Mouse (Mus musculus) ES-E14 (cell line): ENCODE data around the gene Cd33. TPM values are rescaled to one million over a fixed set of nuclear protein-coding genes. Genes with fewer than 3 reads are reported as not detected.

Experiments used
- DNase-seq: peaks from one replicate; pipeline ENCODE4 v3.0.0-alpha.2; 2013; ENCODE audit warnings: low read depth, low spot score
- H3K27ac ChIP-seq: 2 replicates; pipeline ENCODE4 v1.5.1; 2012; ENCODE audit warnings: low read depth, mild to moderate bottlenecking, low read length, moderate library complexity, mixed read lengths; ENCODE audit not compliant: poor library complexity, insufficient read depth, severe bottlenecking
- H3K36me3 ChIP-seq: 2 replicates; pipeline ENCODE4 v1.6.1; 2012; ENCODE audit warnings: mild to moderate bottlenecking, low read length, moderate library complexity, mixed read lengths; ENCODE audit not compliant: control insufficient read depth, poor library complexity, insufficient read depth, severe bottlenecking
- H3K4me1 ChIP-seq, 2 experiments: fragments of 150-350 bp in 1 of 2; sonication (generic) in 1 of 2; 2 replicates each; pipeline ENCODE4 v1.6.1; 2012; ENCODE audit warnings: low read length in 2 of 2, mild to moderate bottlenecking in 1 of 2, mixed read lengths in 1 of 2; ENCODE audit not compliant: control insufficient read depth in 2 of 2, insufficient read depth in 2 of 2, poor library complexity in 1 of 2
- H3K4me3 ChIP-seq, 2 experiments: fragments of 150-350 bp in 1 of 2; sonication (generic) in 1 of 2; 2 replicates each; pipeline ENCODE4 v1.5.1; 2012; ENCODE audit warnings: low read length in 2 of 2, low read depth in 1 of 2, mild to moderate bottlenecking in 1 of 2, mixed read lengths in 1 of 2; ENCODE audit not compliant: insufficient read depth in 1 of 2, poor library complexity in 1 of 2, severe bottlenecking in 1 of 2
- H3K9ac ChIP-seq: 2 replicates; pipeline ENCODE4 v1.6.1; 2012; ENCODE audit warnings: low read depth, mild to moderate bottlenecking, low read length, mixed read lengths; ENCODE audit not compliant: poor library complexity, insufficient read depth, severe bottlenecking
- H3K9me3 ChIP-seq: fragments of 150-350 bp; sonication (generic); 2 replicates; pipeline ENCODE4 v1.6.1; 2012; ENCODE audit warnings: low read depth, mild to moderate bottlenecking, low read length; ENCODE audit not compliant: control insufficient read depth, insufficient read depth
- CHD2 ChIP-seq: IDR thresholded peaks from 2 replicates; pipeline ENCODE4 v1.6.1; 2014; ENCODE audit warnings: mild to moderate bottlenecking, low read depth, low read length, inconsistent platforms
- HCFC1 ChIP-seq: IDR thresholded peaks from 2 replicates; pipeline ENCODE4 v1.6.1; 2012; ENCODE audit warnings: low read length, inconsistent platforms, borderline replicate concordance; ENCODE audit not compliant: insufficient read depth
- MAFK ChIP-seq: IDR thresholded peaks from 2 replicates; pipeline ENCODE4 v1.6.1; 2014; ENCODE audit warnings: mild to moderate bottlenecking, low read depth, low read length, inconsistent platforms; ENCODE audit not compliant: insufficient read depth
- ZC3H11A ChIP-seq: IDR thresholded peaks from 2 replicates; pipeline ENCODE4 v1.6.1; 2012; ENCODE audit warnings: low read depth, mild to moderate bottlenecking, inconsistent platforms, low read length, borderline replicate concordance
- ZNF384 ChIP-seq: IDR thresholded peaks from 2 replicates; pipeline ENCODE4 v1.6.1; 2012; ENCODE audit warnings: low read depth, low read length, inconsistent platforms
- in situ Hi-C, 2 experiments: fragments of 600-800 bp; cut with MboI; formaldehyde crosslinking; loops; one replicate each; pipeline ENCODE4 v1.15.1; 2025; ENCODE audit warnings: low sequenced_read_pairs in 2 of 2, inconsistent platforms in 1 of 2; ENCODE audit not compliant: unreplicated experiment in 2 of 2
- total RNA-seq: library from RNA; depleted of rRNA; stranded (reverse); fragments of 300-350 nt; gene quantifications from 2 replicates; pipeline ENCODE4 v1.2.3, GENCODE M21; 2012

Gene Cd33
- total RNA-seq, 1 experiment, result 0.04 TPM

DNA sequence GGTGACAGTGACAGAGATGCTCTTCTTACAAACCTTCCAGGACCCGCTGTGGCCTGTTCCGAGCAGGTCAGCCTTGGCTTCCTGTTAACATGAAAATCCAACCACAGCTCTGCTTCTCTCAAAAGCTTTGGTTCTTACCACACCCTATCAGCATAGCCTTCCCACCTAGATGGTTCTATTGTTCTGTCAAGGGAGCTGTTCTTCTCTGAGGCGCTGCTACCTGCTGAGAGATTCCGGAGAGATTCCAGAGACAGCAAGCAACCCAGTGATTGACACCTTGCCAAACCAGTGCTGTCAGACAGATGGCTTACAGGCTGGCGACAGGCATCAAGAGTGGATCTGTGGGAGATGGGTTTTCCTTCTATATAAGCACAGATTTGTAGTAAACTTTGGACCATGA is 3.4 kb upstream of the Cd33 start:
- H3K27ac ChIP-seq, result no peak overlapping the region
- H3K36me3 ChIP-seq, result no peaks in the 10 kb centered on the region
- in situ Hi-C loops, result no loop called here
- peak; percentile 59 for DNase-seq
- H3K9me3 ChIP-seq, result no peaks in the 10 kb centered on the region
- H3K4me3 ChIP-seq, result no peak overlapping the region
- no peak overlapping the region for H3K9ac ChIP-seq
- H3K4me1 ChIP-seq, result peaks cover 0 to 11% of the 10 kb centered on the region in 2 experiments; a peak in 2 of 4 replicates
- no peak for TF ChIP-seq HCFC1
- TF ChIP-seq MAFK, result no peak
- no peak for TF ChIP-seq ZNF384
- no peak for TF ChIP-seq ZC3H11A

DNA sequence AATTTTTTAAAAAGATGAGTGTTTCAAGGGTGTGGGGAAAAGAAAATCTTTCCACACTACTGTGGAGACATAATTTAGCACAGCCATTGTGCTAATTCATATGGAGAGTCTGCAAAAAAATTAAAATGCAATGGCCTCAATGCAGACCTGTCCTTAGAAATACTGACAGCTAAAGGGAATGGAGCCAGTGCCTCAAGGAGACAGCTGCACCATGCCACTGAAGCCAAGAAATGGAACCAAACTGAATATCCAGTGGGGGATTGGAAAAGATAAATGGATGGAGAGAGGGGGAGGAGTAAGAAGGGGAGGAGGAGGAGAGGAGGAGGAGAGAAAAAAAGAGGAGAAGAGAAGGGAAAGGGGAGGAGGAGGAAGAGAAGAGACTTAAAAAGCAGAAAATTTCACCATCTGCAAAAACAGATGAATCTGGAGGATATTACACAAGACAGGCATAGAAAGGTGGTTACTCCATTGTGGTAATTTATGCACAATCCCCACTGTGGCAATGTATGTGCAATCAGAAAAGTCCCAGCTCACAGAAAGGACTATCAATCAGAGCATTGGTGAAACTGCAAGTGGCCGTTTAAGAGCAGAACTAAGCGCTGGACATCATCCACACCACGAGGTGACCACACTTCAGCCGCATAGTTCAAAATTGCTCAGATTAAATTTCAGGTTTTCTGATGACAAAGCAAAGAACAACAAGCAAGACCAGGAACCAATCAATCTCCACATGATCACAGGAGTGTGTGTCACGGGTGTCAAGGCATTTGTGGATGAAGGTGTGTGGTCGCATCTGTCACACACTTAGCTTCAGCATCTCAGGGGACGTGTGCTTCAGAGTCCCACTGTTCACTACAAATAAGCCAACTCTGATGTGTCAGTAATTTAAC is 1.7 kb upstream of the Cd33 start:
- no peak for DNase-seq
- in situ Hi-C loops, result no loop called here
- Histone ChIP-seq H3K9me3 (no peaks in the 10 kb centered on the region), H3K27ac (no peak overlapping the region), H3K9ac (no peak overlapping the region), H3K36me3 (no peaks in the 10 kb centered on the region), H3K4me1 (peaks cover 0 to 11% of the 10 kb centered on the region in 2 experiments; a peak in 2 of 4 replicates), H3K4me3 (no peak overlapping the region)
- TF ChIP-seq ZNF384 (no peak), ZC3H11A (no peak), HCFC1 (no peak), MAFK (no peak), CHD2 (no peak)

DNA sequence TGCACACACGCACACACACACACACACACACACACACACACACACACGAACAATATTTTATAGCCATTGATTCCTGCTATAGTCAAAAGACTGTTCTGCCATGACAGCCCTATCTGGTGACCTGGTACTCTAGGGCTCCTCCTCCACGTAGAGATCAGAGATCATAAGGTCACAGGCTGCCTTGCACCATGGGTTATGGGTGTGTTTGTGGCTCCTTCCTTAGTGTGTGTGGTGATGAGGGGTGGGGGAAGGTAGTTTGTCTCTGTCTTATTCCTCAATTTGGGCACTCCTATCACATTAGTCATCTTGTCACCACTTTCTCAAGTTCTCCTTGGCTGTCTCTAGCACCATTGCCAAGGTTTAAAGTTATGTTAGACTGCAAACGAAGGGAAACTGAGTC is 5.7 kb downstream of the Cd33 start:
- no peak overlapping the region for H3K4me3 ChIP-seq
- in situ Hi-C loops, result no loop called here
- no peak overlapping the region for H3K9ac ChIP-seq
- no peak overlapping the region for H3K27ac ChIP-seq
- no peaks in the 10 kb centered on the region for H3K36me3 ChIP-seq
- DNase-seq, result no peak
- no peaks in the 10 kb centered on the region for H3K4me1 ChIP-seq
- no peaks in the 10 kb centered on the region for H3K9me3 ChIP-seq
- TF ChIP-seq ZNF384 (no peak), ZC3H11A (no peak), MAFK (no peak), HCFC1 (no peak), CHD2 (no peak)

DNA sequence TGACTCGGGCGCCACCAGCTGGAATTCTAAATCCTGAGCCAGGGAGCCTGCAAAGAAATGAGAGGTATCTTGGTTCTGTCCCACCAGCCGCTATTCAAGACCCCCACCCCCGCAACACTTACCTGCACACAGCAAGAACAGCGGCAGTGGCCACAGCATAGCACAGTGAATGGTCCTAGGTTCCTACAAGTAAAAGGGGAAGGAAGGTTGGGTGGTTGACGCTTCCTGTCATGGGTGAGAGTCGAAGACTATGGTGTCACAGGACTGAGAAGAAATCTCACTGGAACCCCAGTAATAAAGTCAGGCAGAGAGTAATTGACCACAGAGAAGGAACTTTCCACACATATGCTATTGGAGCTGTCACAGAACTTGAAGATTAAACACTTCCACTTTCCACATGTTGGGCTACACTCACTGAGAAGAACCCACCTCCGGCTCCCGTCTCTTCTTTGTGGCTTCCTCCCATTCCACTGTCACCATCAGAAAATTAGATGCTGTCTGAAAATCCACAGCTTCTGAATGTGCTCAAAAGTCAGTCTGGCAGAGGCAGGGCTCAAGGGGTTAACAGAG is 11.2 kb downstream of the Cd33 start:
- in situ Hi-C loops, result no loop called here
- no peak overlapping the region for H3K4me3 ChIP-seq
- TF ChIP-seq ZC3H11A (no peak), HCFC1 (no peak), ZNF384 (no peak), CHD2 (no peak), MAFK (no peak)
- H3K36me3 ChIP-seq, result no peaks in the 10 kb centered on the region
- no peaks in the 10 kb centered on the region for H3K9me3 ChIP-seq
- DNase-seq, result no peak
- H3K4me1 ChIP-seq, result no peaks in the 10 kb centered on the region
- H3K9ac ChIP-seq, result no peak overlapping the region
- no peak overlapping the region for H3K27ac ChIP-seq
